Mouse (Mus musculus): ENCODE results near the gene Gm45837.

DNA sequence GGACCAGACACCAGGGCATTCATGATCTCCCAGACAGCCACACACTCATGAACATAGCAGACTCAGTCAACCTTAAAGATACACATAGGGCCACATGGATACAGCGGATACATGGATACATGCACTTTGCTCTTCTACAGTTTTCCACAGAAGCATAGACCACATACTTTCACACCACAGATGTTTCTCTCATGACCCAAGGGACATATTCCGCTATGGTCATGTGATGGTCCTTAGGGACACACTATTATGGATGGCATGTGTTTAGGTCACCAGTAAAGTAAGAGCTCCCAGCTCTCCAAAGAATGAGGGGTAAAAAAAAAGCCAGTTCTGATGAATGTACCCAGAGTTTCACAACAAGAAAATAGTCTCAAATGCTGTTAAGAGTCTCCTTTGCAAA is 60.7 kb downstream of the Gm45837 start:
- TF ChIP-seq CTCF (IDR thresholded peaks at IDR 0.05; ENCODE audit: borderline replicate concordance, control insufficient read depth, extremely low read depth, insufficient read depth, low read length, poor library complexity) (no peak), POLR2A (IDR thresholded peaks at IDR 0.05; ENCODE audit: control insufficient read depth, extremely low read depth, insufficient read depth, low read length, poor library complexity) (no peak)
